Mouse (Mus musculus) layer of hippocampus, adult 9-11 months (tissue): Measurements from ENCODE around the gene Ankrd66.
"Not testable (repeated sequence)": the region's sequence is repeated elsewhere in the genome, so short reads cannot be mapped to it uniquely, and the experiment has no call there.

Source experiments
- DNase-seq: peaks from one replicate; pipeline ENCODE4 v3.0.0; 2022

The Ankrd66 gene

DNA sequence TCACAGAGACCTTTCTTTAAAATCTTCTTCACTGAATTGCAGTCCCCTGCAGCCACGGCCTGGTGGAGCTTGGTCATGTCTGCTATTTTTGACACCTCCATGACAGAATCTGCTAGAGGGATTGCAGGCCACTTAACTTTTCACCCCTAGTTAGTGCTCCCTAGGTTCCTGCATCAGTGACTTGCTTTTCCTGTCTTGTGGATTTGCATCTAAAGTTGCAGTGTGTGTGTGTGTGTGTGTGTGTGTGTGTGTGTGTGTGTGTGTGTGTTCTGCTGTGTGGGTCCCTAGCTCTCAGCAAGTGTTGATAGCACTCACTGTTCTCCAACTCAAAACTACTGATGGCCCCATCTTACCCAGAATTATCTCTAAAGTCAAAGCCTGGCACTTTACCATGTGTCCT is at the start of gene Ankrd66:
Gene Ankrd66, minus strand, starts transcription at position 101 of the 400 bp plus-strand sequence.
- no peak for DNase-seq

DNA sequence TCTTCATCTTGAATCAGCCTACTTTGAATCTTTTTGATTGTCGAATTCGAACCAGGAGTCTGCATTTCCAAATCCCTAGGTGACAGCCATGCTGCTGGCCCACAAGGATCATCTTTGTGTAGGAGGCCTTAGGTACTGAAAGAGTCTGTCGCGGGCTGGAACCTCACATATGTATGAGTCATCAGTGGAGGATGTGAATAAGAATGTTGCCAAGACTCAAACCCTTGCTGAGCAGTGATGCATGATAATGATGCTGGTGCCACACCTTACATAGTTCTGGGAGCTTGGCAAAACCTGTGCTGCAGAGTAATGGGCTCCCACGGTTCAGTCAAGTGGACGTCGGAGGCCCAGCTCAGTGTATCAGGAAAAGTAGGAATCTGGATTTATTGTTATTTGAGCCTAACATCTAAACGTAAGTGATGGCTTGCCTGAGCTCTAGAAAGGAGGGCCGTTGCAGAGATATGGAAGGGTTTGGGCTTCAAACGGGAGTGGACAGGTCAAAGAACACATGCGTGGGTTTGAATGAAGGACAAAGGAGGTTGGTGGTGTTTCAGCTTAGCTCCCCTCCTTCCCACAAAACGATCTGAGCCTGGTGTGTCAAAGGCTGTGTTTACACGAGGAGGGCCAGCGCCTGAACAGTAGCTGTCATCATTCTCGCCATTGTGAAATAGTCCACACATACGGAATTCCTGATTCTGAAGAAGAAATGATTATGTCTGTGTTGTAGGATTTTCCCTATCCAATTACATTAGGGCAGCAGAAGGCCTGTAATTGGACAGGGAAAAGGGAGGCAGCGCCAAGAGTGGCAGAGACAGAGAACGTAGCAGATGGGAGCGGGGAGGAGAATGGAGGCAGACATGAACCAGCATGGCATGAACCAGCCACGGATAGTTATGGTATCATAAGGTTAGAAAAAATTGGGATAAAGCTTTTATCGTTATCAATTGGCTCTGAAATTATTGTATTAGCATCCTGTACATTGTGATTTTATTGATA is 49.2 kb upstream of the Ankrd66 start:
- DNase-seq = peak; percentile 24

DNA sequence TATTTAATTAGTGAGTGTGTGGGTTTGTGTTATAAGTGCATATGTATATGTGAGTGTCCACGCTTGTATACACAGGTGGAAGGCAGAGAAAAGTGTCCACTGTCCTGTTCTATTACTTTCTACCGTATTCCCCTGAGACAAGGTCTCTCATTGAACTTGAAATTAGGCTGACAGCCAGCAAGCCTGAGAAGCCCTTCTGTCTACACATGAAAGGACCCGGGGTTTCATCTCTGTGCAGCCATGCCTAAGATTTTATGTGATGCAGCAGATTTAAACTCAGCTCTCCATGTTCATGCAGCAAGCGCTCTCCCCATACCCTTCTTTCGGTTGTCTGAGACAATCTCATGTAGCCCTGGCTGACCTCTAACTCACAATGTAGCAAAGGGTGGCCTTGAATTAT is 47.1 kb upstream of the Ankrd66 start:
- no peak for DNase-seq

DNA sequence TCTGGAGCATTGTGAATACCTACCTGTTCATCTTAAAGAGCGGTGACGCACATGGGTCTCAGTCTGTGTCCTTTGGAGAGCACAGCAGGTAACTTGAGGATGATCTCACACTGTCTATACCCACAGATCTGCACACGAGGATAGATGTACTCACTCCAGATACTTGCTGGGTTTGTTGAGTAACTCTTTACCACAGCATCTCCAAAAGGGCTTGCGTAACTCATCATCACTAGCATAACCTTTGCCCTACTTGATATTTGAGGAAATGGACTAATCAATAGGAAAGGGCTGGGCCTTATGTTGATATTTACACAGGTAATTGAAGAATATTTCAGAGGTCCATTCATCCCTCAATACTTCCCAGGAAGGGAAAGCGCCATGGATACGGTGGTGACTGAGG is 46.3 kb upstream of the Ankrd66 start:
- DNase-seq = no peak

DNA sequence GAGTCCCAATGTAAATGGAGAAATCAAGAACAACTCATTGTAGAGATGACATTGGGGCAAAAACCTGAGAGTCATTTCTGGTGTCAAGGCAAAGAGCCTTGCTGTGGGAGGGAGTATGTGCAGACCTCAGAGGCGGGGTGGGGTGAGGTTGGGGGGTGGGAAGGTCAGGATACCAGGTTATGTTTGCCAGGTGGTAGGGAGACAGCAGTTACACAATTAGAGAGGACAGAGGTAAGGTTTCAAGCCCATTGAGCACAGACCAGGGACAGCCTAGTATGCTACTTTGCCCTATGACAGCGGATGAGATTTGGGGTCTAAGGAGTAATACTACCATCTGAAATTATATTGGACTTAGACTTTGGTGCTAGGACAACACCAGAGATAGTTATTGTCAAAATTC is 43.8 kb upstream of the Ankrd66 start:
- no peak for DNase-seq

DNA sequence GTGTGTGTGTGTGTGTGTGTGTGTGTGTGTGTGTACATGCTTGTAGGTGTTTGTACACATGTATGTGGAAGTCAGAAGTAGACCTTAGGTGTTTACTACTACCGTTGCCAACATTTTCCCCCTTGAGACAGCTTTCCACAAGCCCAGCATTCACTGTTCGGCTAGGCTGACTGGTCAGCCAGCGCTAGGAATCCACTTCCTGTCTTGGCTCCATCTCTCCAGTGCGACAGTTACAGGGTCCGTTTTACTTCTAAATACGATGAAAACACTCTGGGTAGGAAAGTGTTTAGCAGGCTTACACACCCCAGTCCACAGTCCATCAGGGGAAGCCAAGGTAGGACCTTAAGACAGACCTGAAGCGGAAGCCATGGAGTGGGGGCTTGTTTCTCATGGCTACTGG is 41.3 kb upstream of the Ankrd66 start:
- no peak for DNase-seq

DNA sequence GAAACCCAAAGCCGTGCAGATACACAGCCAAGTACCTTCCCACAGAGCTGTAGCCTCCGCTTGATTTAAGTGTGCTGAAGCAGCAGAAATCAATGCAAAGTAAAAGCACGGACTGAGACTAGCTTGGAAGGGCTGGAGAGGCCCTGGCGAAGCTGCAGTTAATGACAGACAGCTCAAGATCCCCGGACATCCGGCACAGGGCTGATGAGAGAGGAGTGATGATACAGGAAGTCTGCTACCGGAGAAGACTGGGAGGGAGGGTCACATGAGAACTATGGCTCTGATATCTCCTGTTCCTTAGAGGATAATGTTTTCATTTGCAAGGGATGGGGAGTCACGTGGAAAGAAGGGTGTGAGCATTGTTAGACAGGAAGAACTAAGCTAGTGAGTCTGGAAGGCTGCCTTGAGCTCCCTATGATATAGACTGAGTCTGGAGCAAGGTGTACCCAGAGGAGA is 37.6 kb upstream of the Ankrd66 start:
- no peak for DNase-seq

DNA sequence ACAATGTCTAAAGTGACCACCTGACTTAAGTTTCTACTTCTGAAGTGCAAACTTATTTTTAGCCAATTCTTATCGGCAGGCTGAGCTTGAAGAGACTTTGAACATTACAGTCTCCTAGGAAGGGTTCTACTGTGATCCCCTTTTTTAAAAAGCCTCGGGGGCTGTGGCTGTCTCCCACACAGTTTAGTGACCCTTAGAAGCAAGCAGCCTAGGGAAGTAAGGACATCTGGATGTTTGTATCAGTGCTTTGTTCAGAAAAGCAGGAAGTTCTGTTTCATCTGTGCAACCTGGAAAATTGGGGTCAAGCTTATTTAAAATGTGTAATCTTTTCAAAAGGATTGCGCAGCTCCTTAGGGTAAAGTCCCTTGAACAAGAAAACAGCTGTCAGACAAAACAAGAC is 37.0 kb upstream of the Ankrd66 start:
- DNase-seq = no peak

DNA sequence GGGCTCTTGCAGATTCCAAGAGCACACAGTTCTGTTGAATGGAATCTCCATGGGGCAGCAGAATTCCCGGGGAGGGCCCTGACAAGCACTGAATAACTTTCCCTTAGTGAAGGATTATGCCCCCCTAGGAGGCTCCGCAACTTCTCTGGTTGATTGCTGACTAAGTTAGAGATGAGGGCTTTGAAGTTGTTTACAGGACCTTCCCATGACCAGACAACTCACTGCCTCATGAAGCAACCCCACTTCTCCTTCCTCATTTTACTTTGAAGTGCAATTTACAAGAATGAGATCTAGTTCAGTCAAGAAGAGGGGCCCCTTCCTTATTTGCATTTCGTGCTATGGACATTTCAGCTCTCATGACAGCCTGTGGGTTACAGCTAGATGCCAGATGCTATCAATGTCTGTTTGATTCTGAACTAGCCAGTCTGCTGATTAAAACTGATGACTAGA is 30.2 kb upstream of the Ankrd66 start:
- no peak for DNase-seq

DNA sequence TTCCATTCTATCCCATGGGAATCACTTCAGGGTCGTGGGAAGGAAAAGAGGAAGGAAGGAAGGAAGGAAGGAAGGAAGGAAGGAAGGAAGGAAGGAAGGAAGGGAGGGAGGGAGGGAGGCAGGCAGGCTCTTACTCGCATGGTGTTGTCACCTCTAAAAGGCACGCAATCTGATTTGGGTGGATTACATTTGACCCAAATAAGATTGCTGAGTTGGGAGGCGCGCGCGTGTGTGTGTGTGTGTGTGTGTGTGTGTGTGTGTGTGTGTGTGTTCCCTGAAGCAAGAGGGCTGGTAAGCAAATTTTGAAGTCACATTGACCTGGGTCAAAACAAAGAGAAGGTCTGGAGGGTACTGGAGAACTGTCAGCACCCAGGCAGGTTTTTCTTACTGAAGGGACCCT is 25.8 kb upstream of the Ankrd66 start:
- no peak for DNase-seq

DNA sequence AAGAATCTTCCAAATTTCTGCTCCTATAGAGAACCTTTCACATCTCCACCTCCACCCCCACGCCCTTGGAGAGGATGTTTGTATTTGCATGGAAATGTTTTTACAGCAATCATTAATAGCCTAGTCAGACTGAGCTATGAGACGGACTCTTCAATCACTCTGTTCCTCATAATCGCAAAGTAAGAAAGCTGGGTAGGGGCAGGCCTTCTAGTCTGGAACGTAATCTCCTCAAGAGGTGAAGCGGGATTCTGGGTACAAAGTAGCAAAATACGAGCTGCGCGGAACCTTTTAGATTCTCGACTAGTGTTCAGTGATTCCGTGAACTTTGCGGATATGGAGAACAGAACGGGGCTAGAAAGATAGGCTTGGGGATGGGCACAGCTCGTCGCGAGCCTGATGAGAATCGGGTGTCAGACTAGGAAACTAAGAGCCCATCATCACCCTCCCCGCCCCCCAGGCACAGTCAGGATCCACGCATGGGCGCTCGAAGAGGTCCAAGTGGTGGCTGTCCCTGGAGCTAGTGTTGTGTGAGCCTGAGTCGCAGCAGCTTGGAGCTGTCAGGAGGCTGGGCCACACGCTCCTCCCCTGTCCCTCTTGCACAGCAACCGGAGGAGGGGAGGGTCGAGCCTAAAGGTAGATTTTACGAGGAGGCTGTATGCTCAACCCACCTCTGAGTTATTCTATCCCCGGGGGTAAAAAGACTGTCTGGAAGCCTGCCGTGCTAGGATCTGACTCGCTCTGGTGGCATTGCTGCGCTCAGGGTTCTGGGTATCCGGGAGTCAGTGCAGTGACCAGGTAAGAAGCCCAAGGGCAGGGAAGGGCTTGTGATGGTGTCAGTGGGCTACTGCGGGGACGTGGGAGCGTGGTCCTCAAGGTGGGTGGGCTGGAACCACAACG is 24.8 kb upstream of the Ankrd66 start, which contains the start of gene Pla2g7:
Gene Pla2g7, plus strand, starts transcription at position 107 of the 897 bp plus-strand sequence.
- DNase-seq = peak; percentile 41

DNA sequence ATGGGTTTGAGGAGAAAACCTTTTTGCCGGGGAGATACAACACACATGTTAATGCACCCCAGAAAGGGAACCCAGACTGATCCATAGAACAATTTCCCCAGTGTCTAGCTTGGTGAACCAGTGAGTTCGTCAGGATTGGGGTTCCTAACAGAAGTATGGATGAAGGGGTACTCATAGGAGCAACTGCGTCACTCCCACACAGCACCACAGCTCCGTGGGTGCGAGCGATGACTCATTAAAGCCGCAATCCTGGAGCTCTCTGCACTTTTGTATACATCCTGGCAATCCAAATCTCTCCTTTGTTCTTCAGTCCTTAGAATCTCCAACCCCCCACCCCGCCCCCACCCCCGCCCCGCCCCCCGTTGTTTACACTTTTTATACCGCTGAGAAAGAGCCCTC is 24.2 kb upstream of the Ankrd66 start:
- no peak for DNase-seq

DNA sequence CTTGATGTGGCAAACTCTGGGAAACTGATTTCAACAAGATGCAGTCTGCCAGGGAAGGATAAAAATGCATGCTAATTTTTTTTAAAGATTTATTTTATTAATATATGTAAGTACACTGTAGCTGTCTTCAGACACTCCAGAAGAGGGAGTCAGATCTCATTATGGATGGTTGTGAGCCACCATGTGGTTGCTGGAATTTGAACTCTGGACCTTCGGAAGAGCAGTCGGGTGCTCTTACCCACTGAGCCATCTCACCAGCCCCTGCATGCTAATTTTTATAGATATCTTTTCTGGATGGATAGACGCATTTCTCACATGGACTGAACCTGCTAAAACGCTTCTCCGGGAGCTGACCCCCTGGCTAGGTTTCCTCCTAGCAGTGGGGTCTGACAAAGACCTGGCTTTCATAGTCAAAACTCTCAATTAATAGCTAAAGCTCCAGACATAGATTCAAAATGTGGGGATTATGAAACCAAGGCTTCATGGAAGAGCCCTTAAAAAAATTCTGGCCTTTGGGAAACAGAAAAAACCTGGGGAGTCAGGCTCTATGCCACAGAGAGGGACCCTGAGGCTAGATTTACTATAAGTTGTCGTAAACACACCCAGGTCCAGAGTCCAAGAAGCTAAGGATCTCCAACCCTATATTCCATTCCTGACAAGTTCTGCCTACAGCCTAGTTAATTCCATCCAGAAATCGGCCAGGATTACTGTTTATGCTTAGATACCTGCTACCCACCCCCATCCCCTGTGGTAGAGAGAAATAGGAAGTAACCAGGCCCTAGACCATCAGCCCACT is 20.0 kb upstream of the Ankrd66 start:
- DNase-seq = no peak

DNA sequence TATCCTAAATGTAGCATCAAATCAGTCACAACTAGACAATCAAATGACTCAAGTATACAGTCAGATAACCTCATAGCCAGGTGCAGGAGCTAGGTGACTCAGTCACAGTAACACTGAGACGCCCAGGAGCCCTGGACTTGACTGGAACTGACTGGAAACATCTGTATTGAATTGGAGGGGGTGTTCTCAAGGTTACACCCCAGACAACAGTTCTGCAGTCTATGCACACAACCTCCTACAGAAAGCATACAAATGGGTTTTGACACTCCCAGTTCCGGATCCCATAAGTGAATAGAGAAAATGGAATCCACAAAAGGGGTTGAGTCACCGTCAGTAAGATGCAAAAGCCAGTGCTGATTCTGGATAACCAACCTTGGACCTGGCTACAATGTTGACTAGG is 15.2 kb upstream of the Ankrd66 start:
- DNase-seq = no peak

DNA sequence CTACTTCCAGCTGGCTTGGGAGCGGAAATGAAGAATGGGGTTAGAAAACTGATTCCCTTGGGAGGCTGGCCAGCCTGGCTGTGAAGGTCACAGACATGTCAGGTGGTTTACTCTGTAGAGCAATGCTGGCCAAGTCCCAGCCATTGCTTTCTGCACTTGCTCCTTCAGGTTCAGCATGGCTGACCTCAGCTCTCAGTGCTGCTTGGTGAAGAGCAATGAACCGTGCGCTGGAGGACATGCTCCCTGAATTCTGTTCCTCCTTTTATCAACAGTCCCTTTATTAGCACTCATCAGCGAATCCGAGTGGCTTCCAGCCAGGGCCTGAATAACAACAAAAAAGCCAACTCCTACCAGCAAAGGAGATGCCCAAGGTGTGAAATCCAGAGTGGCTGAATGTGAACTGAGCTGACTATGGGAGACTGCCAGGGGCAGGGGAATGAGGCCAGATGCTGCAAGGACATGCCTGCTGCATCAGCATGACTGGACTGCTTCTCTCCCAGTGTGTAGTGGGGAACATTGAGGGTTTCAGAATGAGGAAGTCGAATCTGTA is 14.2 kb upstream of the Ankrd66 start:
- peak; percentile 70 for DNase-seq

DNA sequence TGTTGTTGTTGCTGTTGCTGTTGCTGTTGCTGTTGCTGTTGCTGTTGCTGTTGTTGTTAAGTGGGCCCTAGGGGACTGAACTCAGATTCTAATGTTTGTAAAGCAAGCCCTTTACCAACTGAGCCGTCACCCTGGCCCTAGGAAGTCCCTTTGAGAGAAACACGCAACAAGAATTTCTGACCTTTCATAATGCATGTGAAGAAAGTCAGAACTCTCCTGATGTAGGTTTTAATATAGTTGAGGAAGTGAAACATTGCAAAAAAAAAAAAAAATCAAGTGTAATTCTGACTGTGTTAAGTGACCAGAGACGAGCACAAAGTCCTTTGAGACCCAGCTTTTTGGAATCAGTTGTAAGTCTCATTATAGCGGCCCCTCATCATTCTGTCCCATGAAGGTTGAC is 13.7 kb upstream of the Ankrd66 start:
- no peak for DNase-seq

DNA sequence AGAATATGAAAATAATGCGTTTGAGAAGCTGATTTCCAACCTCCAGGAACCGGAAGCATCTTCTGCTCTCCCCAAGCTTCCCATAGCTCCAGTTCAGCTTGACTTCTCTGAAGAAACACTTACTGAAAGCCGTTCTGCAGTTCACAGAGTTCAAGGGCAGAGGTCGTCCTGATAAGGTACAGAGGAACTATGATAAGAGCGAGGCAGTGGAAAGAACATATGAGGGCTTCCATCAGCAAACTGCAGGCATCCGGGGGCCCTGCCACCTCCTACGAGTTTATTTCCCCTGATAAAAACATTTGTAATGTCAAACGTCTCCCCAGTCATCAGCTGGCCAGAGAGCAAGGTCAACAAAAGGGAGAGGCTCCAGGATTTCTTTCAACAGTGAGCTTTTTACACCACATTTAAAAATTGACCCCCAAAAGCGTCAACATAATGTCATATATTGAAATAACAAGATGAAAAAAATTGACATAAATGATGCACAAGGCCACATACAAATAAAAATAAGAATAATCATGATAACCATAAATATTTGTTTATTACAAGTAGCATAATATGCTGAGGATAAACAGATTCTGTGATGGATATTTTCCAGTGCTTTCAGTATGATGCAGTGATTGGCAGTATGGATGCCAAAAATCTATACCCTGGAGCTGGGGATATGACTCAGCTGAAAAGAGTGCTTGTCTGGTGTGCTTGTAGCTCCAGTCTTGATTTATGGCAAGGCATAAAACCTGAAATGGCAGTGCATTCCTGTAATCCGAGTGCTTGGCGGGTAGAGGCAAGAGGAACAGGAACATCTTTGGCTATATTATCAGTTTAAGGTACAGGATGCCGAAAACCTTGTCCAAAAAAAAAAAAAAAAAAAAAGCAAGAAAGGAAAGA is 11.3 kb upstream of the Ankrd66 start:
- no peak for DNase-seq

DNA sequence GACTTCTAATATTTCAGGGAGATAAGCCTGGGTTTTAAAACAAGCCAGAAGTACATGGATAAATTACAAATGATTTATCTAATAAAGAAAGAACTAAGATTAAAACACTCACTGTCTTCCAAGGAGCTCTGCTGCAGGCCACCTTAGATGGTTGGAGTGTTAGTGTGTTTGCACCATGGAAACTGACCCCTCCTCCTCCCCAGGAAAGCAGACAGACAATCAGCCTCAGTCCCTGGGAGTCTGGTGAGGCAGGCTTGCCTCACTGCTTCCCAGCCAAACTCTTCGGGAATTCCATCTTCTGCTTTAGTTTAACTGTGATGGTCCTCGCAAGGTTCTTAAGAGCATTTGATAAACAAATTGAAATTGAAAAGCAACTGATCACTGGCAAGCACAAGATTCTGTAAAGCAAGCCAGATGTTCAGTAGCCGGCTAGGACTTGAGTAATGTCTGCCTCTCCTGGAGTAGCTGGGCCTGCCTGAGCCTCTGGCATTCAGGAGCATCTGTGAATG is 7.7 kb upstream of the Ankrd66 start:
- DNase-seq = no peak

DNA sequence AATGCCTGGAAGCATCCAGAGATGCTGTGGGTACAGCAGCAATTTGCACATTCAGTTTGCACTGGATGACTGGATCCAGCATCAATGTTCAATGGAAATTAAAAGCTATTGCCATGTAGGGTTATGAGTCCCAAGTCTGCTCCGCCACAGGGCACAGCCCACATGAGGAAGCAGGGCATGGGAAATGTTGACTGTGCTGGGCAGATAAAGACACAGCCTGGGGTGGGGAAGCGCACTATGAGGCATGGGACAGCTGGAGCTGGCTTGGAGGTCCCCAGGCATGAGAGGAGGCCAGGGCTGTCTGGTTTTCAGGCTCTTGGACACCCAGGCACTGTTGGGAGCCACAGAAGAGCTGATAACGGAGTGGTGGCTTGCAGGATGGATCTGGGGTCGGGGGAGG is 601 bp upstream of the Ankrd66 start:
- DNase-seq = no peak

DNA sequence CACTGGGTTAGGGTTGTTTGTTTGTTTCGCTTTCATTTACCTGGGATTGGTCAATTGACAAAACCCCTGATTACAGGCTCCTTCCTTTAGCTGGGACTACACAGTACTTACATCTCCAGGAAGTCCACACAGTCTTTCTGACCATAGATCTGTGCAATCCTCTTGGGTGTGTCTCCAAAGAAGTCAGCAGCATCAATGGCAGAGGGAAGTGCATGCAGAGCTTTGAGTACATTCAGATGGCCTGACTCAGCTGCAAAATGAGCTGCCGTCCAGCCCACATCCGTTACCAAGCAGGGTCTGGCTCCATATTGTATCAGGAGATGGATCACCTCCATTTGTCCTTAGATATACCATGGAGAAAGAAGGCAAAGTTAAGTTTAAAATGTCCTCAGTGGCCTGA is 4.7 kb downstream of the Ankrd66 start:
- no peak for DNase-seq

DNA sequence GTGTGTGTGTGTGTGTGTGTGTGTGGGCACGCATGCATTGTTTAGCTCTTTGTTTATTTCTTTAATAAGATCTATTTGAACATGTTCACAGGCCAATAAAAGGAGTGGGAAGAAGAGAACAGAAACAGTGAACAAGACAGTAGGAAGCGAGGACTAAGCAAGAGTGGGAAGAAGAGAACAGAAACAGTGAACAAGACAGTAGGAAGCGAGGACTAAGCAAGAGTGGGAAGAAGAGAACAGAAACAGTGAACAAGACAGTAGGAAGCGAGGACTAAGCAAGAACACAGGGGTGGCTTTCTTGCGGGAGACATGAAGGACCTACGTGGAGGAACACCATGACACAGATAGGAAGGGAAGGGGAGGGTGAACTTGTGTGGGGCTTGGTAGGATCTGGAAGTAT is 6.6 kb downstream of the Ankrd66 start:
- not testable (repeated sequence) for DNase-seq
